Comparison of ENCODE assay signal across 25 mouse cellular contexts in the genomic region with DNA sequence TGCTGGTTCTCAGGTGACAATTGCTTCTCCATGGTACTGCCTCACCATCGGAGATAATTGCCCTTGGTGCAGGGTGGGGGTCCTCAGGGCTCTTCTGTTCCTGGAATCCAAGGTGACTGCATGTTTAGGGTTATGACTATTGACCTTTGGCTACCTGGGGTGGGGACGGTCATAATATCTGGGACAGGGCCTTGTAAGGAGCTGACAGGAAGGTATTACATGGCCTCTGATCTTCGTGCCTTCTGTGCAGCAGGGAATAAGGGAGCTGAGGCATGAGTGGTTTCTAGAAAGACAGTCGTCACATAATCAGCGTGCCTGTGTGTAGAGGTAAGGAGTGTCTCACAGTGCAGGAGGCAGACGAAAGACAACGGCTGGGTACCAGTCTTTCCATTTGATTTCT.
DNase-seq lines count a peak whose midpoint lies in the region; ATAC-seq and TF ChIP-seq lines count a peak whose summit lies in the region.
"Had no signal": no experiment of that assay in that cellular context is flagged by ENCODE, and none has a peak within 500 bp of the region (broad histone marks: within the 10 kb centered on the region; RNA-seq: fewer than 3 reads in every experiment).

No protein-coding gene starts in this region.

- H3K9ac ChIP-seq in heart, adult 2 months (ENCODE audit: low read depth, low read length) = no peak overlapping the region
- H3K9ac ChIP-seq in kidney, embryonic 16.5 days (replicated peaks; ENCODE audit: low read length) = no peak overlapping the region
- H3K9ac ChIP-seq in intestine, embryonic 16.5 days (ENCODE audit: low read depth, low read length) = no peak overlapping the region
- H3K9ac ChIP-seq: embryonic facial prominence, embryonic 15.5 days; forebrain, postnatal 0 days; hindbrain, embryonic 12.5 days; hindbrain, embryonic 15.5 days had no signal

- H3K27ac ChIP-seq in heart, embryonic 10.5 days = peak overlapping the region; percentile 52
- no peak overlapping the region for H3K27ac ChIP-seq in heart, adult 2 months
- H3K27ac ChIP-seq in kidney, embryonic 16.5 days (ENCODE audit: low read length) = no peak overlapping the region
- H3K27ac ChIP-seq in kidney, adult 2 months (ENCODE audit: insufficient read depth, low read depth, low read length) = no peak overlapping the region
- no peak overlapping the region for H3K27ac ChIP-seq in intestine, embryonic 16.5 days (ENCODE audit: low read length)
- H3K27ac ChIP-seq: embryonic facial prominence, embryonic 15.5 days; gastrocnemius, adult 2 months; hindbrain, embryonic 12.5 days; hindbrain, embryonic 15.5 days had no signal

- H3K4me3 ChIP-seq in heart, embryonic 10.5 days = no peak overlapping the region
- no peak overlapping the region for H3K4me3 ChIP-seq in heart, adult 2 months
- H3K4me3 ChIP-seq in kidney, embryonic 16.5 days (ENCODE audit: low read length) = no peak overlapping the region
- H3K4me3 ChIP-seq in kidney, adult 2 months (ENCODE audit: insufficient read depth, low read depth, low read length) = no peak overlapping the region
- H3K4me3 ChIP-seq in intestine, embryonic 16.5 days (ENCODE audit: low read length) = no peak overlapping the region
- H3K4me3 ChIP-seq: embryonic facial prominence, embryonic 15.5 days; gastrocnemius, adult 2 months; hindbrain, embryonic 12.5 days; hindbrain, embryonic 15.5 days had no signal

- WGBS in heart, embryonic 10.5 days = 64% methylated on average over 7 of the region's 7 CpGs
- 86% methylated on average over 7 of the region's 7 CpGs for WGBS in heart, adult 2 months
- WGBS in kidney, embryonic 16.5 days = 47% methylated on average over 7 of the region's 7 CpGs
- WGBS in kidney, adult 2 months = 51% methylated on average over 7 of the region's 7 CpGs
- 51% methylated on average over 7 of the region's 7 CpGs for WGBS in intestine, embryonic 16.5 days

- DNase-seq in heart, embryonic 10.5 days (ENCODE audit: low spot score) = no peak
- no peak for DNase-seq in heart, adult 2 months
- DNase-seq in kidney, adult 2 months = no peak
- no peak for DNase-seq in gastrocnemius, adult 8-10 months (ENCODE audit: low spot score in 2 of 2)
- no peak for DNase-seq in cerebellum, postnatal 36 days
- no peak for DNase-seq in layer of hippocampus, postnatal 25 days (ENCODE audit: extremely low spot score in 1 of 2, low spot score in 1 of 2)
- DNase-seq: adrenal gland, postnatal 10 days; adrenal gland, postnatal 36 days; cerebellum, adult 11 months; cerebellum, adult 2 months; cerebellum, adult 9-11 months; cerebellum, postnatal 25 days; embryo, embryonic 11 days; forebrain, postnatal 0 days; gastrocnemius, adult 2 months; gastrocnemius, postnatal 25 days; heart, adult 18-20 months had no signal

- H3K36me3 ChIP-seq in heart, embryonic 10.5 days = no peaks in the 10 kb centered on the region
- no peaks in the 10 kb centered on the region for H3K36me3 ChIP-seq in heart, adult 2 months (ENCODE audit: control insufficient read depth, insufficient read depth, low read length)
- H3K36me3 ChIP-seq in kidney, embryonic 16.5 days (ENCODE audit: insufficient read depth, low read length) = no peaks in the 10 kb centered on the region
- H3K36me3 ChIP-seq in kidney, adult 2 months (ENCODE audit: control insufficient read depth, insufficient read depth, low read length) = no peaks in the 10 kb centered on the region
- no peaks in the 10 kb centered on the region for H3K36me3 ChIP-seq in intestine, embryonic 16.5 days (ENCODE audit: control insufficient read depth, insufficient read depth, low read length)
- H3K36me3 ChIP-seq: embryonic facial prominence, embryonic 15.5 days; hindbrain, embryonic 12.5 days; hindbrain, embryonic 15.5 days had no signal

- TF ChIP-seq EP300 in heart, adult 2 months (IDR thresholded peaks at IDR 0.05; ENCODE audit: insufficient read depth, low read depth, low read length) = no peak

- no peak overlapping the region for H3K4me2 ChIP-seq in kidney, embryonic 16.5 days (replicated peaks; ENCODE audit: low read depth, low read length)
- H3K4me2 ChIP-seq in intestine, embryonic 16.5 days (ENCODE audit: low read depth, low read length) = no peak overlapping the region
- H3K4me2 ChIP-seq: embryonic facial prominence, embryonic 15.5 days; heart, embryonic 11.5 days; hindbrain, embryonic 12.5 days; hindbrain, embryonic 15.5 days had no signal

- intact Hi-C loops in heart, adult 2 months (cut with DNase I) = no loop called here

- peaks cover 32% of the 10 kb centered on the region for H3K4me1 ChIP-seq in heart, embryonic 10.5 days
- H3K4me1 ChIP-seq in heart, adult 2 months (ENCODE audit: control insufficient read depth, insufficient read depth, low read length) = no peaks in the 10 kb centered on the region
- H3K4me1 ChIP-seq in kidney, embryonic 16.5 days (ENCODE audit: insufficient read depth, low read length) = peaks cover 18% of the 10 kb centered on the region
- no peaks in the 10 kb centered on the region for H3K4me1 ChIP-seq in kidney, adult 2 months (ENCODE audit: control insufficient read depth, insufficient read depth, low read length)
- peaks cover 6% of the 10 kb centered on the region for H3K4me1 ChIP-seq in intestine, embryonic 16.5 days (ENCODE audit: control insufficient read depth, insufficient read depth, low read length)

- no peak for TF ChIP-seq POLR2A in heart, adult 2 months (IDR thresholded peaks at IDR 0.05; ENCODE audit: insufficient read depth, low read depth, low read length)
- TF ChIP-seq POLR2A in kidney, adult 2 months (IDR thresholded peaks at IDR 0.05; ENCODE audit: low read depth, low read length) = no peak

- ATAC-seq in kidney, embryonic 16.5 days (ENCODE audit: low FRiP score, low TSS enrichment) = peak; percentile 46; the same call in 1 of the 2 replicates
- peak; percentile 91 for ATAC-seq in intestine, embryonic 16.5 days
- ATAC-seq: forebrain, embryonic 14.5 days; forebrain, postnatal 0 days; Patski had no signal

- no peak for TF ChIP-seq CTCF in heart, adult 2 months (IDR thresholded peaks at IDR 0.05)
- no peak for TF ChIP-seq CTCF in kidney, adult 2 months (conservative IDR thresholded peaks at IDR 0.05; ENCODE audit: insufficient read depth, insufficient read length, low read depth, low read length)

- no peaks in the 10 kb centered on the region for H3K9me3 ChIP-seq in heart, embryonic 10.5 days
- no peaks in the 10 kb centered on the region for H3K9me3 ChIP-seq in kidney, embryonic 16.5 days (ENCODE audit: low read length)
- no peaks in the 10 kb centered on the region for H3K9me3 ChIP-seq in intestine, embryonic 16.5 days (ENCODE audit: control insufficient read depth, low read length)
- H3K9me3 ChIP-seq: embryonic facial prominence, embryonic 15.5 days; hindbrain, embryonic 12.5 days; hindbrain, embryonic 15.5 days had no signal

- H3K27me3 ChIP-seq in heart, embryonic 10.5 days (ENCODE audit: insufficient read depth, poor library complexity, severe bottlenecking) = no peaks in the 10 kb centered on the region
- no peaks in the 10 kb centered on the region for H3K27me3 ChIP-seq in heart, adult 2 months (ENCODE audit: control insufficient read depth, insufficient read depth, low read length)
- no peaks in the 10 kb centered on the region for H3K27me3 ChIP-seq in kidney, embryonic 16.5 days (ENCODE audit: insufficient read depth, low read length)
- no peaks in the 10 kb centered on the region for H3K27me3 ChIP-seq in kidney, adult 2 months (replicated peaks; ENCODE audit: control insufficient read depth, insufficient read depth, low read length)
- no peaks in the 10 kb centered on the region for H3K27me3 ChIP-seq in intestine, embryonic 16.5 days (replicated peaks; ENCODE audit: control insufficient read depth, insufficient read depth, low read length)
- H3K27me3 ChIP-seq: embryonic facial prominence, embryonic 15.5 days; hindbrain, embryonic 12.5 days; hindbrain, embryonic 15.5 days; Patski had no signal

- no peaks in the 10 kb centered on the region for H3K79me2 ChIP-seq in heart, adult 2 months (replicated peaks; ENCODE audit: control insufficient read depth, insufficient read depth, low read length)
